Mouse (Mus musculus): ENCODE data around the gene Lrmp. TPM values are rescaled to one million over a fixed set of nuclear protein-coding genes. Genes with fewer than 3 reads are reported as not detected.

The Lrmp gene
- polyA plus RNA-seq, 1 experiment from 2014 or later, result 17.5 TPM

GRCm38 (mm10) chr6:145116098-145116672 lies 732 bp downstream of the Lrmp start:
- Histone ChIP-seq H3K4me3 (ENCODE audit: low read depth, low read length) (no peak overlapping the region), H3K9ac (ENCODE audit: low read depth, low read length) (peak overlapping the region; percentile 24; the same call in 1 of the 2 replicates), H3K36me3 (ENCODE audit: control insufficient read depth, insufficient read depth) (no peaks in the 10 kb centered on the region), H3K27me3 (ENCODE audit: control insufficient read depth, insufficient read depth, low read depth, low read length) (no peaks in the 10 kb centered on the region), H3K4me2 (ENCODE audit: low read depth, low read length) (peak overlapping the region; percentile 20; the same call in 1 of the 2 replicates), H3K9me3 (replicated peaks; ENCODE audit: control insufficient read depth, low read length) (no peaks in the 10 kb centered on the region), H3K27ac (ENCODE audit: low read length) (0 out of 2 replicates have a peak overlapping the region, but pooled peaks have one; percentile 46), H3K4me1 (ENCODE audit: control insufficient read depth, low read depth, low read length) (peaks cover 13% of the 10 kb centered on the region)
- 37% methylated on average over 4 of the region's 4 CpGs for WGBS (ENCODE audit: insufficient replicate concordance)
- ATAC-seq (ENCODE audit: low read depth), result peak; percentile 51; the same call in 1 of the 2 replicates

GRCm38 (mm10) chr6:145120086-145120485 lies 4.6 kb downstream of the Lrmp start:
- H3K4me1 ChIP-seq (ENCODE audit: control insufficient read depth, low read depth, low read length), result peaks cover 19% of the 10 kb centered on the region
- no peak overlapping the region for H3K27ac ChIP-seq (ENCODE audit: low read length)
- no peaks in the 10 kb centered on the region for H3K9me3 ChIP-seq (replicated peaks; ENCODE audit: control insufficient read depth, low read length)
- 53% methylated on average over 2 of the region's 2 CpGs for WGBS (ENCODE audit: insufficient replicate concordance)
- no peak overlapping the region for H3K9ac ChIP-seq (ENCODE audit: low read depth, low read length)
- H3K27me3 ChIP-seq (ENCODE audit: control insufficient read depth, insufficient read depth, low read depth, low read length), result no peaks in the 10 kb centered on the region
- ATAC-seq (ENCODE audit: low read depth), result no peak
- H3K36me3 ChIP-seq (ENCODE audit: control insufficient read depth, insufficient read depth), result no peaks in the 10 kb centered on the region
- no peak overlapping the region for H3K4me3 ChIP-seq (ENCODE audit: low read depth, low read length)
- no peak overlapping the region for H3K4me2 ChIP-seq (ENCODE audit: low read depth, low read length)

GRCm38 (mm10) chr6:145120787-145121589 lies 5.5 kb downstream of the Lrmp start:
- peak overlapping the region; percentile 76 for H3K27ac ChIP-seq (ENCODE audit: low read length)
- no peaks in the 10 kb centered on the region for H3K27me3 ChIP-seq (ENCODE audit: control insufficient read depth, insufficient read depth, low read depth, low read length)
- no peaks in the 10 kb centered on the region for H3K36me3 ChIP-seq (ENCODE audit: control insufficient read depth, insufficient read depth)
- 8% methylated on average over 18 of the region's 18 CpGs for WGBS (ENCODE audit: insufficient replicate concordance)
- peak overlapping the region; percentile 54 for H3K4me2 ChIP-seq (ENCODE audit: low read depth, low read length)
- peak overlapping the region; percentile 44 for H3K4me3 ChIP-seq (ENCODE audit: low read depth, low read length)
- peaks cover 25% of the 10 kb centered on the region for H3K4me1 ChIP-seq (ENCODE audit: control insufficient read depth, low read depth, low read length)
- peak; percentile 24; the same call in 1 of the 2 replicates for ATAC-seq (ENCODE audit: low read depth)
- H3K9ac ChIP-seq (ENCODE audit: low read depth, low read length), result peak overlapping the region; percentile 0; the same call in 1 of the 2 replicates
- no peaks in the 10 kb centered on the region for H3K9me3 ChIP-seq (replicated peaks; ENCODE audit: control insufficient read depth, low read length)

- Histone ChIP-seq H3K4me3 (ENCODE audit: low read depth, low read length) (peak overlapping the region; percentile 44), H3K4me1 (ENCODE audit: control insufficient read depth, low read depth, low read length) (peaks cover 18% of the 10 kb centered on the region), H3K27me3 (ENCODE audit: control insufficient read depth, insufficient read depth, low read depth, low read length) (no peaks in the 10 kb centered on the region), H3K36me3 (ENCODE audit: control insufficient read depth, insufficient read depth) (no peaks in the 10 kb centered on the region), H3K4me2 (ENCODE audit: low read depth, low read length) (peak overlapping the region; percentile 54), H3K9me3 (replicated peaks; ENCODE audit: control insufficient read depth, low read length) (no peaks in the 10 kb centered on the region), H3K27ac (ENCODE audit: low read length) (peak overlapping the region; percentile 76), H3K9ac (ENCODE audit: low read depth, low read length) (peak overlapping the region; percentile 15)
- 17% methylated on average over 21 of the region's 21 CpGs for WGBS (ENCODE audit: insufficient replicate concordance)
- peak; percentile 55 for ATAC-seq (ENCODE audit: low read depth)
Measured at GRCm38 (mm10) chr6:145121590-145122420, 6.4 kb downstream of the Lrmp start.

GRCm38 (mm10) chr6:145122423-145123059 lies 7.1 kb downstream of the Lrmp start:
- Histone ChIP-seq H3K9me3 (replicated peaks; ENCODE audit: control insufficient read depth, low read length) (0 out of 2 replicates have a peak, but pooled peaks cover 2% of the 10 kb centered on the region), H3K27me3 (ENCODE audit: control insufficient read depth, insufficient read depth, low read depth, low read length) (no peaks in the 10 kb centered on the region), H3K9ac (ENCODE audit: low read depth, low read length) (no peak overlapping the region), H3K4me3 (ENCODE audit: low read depth, low read length) (peak overlapping the region; percentile 44), H3K4me1 (ENCODE audit: control insufficient read depth, low read depth, low read length) (peaks cover 18% of the 10 kb centered on the region), H3K36me3 (ENCODE audit: control insufficient read depth, insufficient read depth) (peaks cover 2% of the 10 kb centered on the region; the same call in 1 of the 2 replicates), H3K4me2 (ENCODE audit: low read depth, low read length) (peak overlapping the region; percentile 54; the same call in 1 of the 2 replicates), H3K27ac (ENCODE audit: low read length) (peak overlapping the region; percentile 76)
- WGBS (ENCODE audit: insufficient replicate concordance), result 32% methylated on average over 8 of the region's 8 CpGs
- no peak for ATAC-seq (ENCODE audit: low read depth)

GRCm38 (mm10) chr6:145123136-145124060 lies 7.9 kb downstream of the Lrmp start:
- WGBS (ENCODE audit: insufficient replicate concordance), result 26% methylated on average over 11 of the region's 11 CpGs
- no peak overlapping the region for H3K27ac ChIP-seq (ENCODE audit: low read length)
- no peak overlapping the region for H3K9ac ChIP-seq (ENCODE audit: low read depth, low read length)
- H3K4me3 ChIP-seq (ENCODE audit: low read depth, low read length), result peak overlapping the region; percentile 44
- H3K4me1 ChIP-seq (ENCODE audit: control insufficient read depth, low read depth, low read length), result peaks cover 18% of the 10 kb centered on the region
- no peaks in the 10 kb centered on the region for H3K27me3 ChIP-seq (ENCODE audit: control insufficient read depth, insufficient read depth, low read depth, low read length)
- peaks cover 2% of the 10 kb centered on the region; the same call in 1 of the 2 replicates for H3K36me3 ChIP-seq (ENCODE audit: control insufficient read depth, insufficient read depth)
- H3K4me2 ChIP-seq (ENCODE audit: low read depth, low read length), result peak overlapping the region; percentile 54
- H3K9me3 ChIP-seq (replicated peaks; ENCODE audit: control insufficient read depth, low read length), result 0 out of 2 replicates have a peak, but pooled peaks cover 2% of the 10 kb centered on the region
- ATAC-seq (ENCODE audit: low read depth), result no peak

- Histone ChIP-seq H3K4me3 (ENCODE audit: low read depth, low read length) (no peak overlapping the region), H3K9ac (ENCODE audit: low read depth, low read length) (no peak overlapping the region), H3K9me3 (replicated peaks; ENCODE audit: control insufficient read depth, low read length) (0 out of 2 replicates have a peak, but pooled peaks cover 2% of the 10 kb centered on the region), H3K27ac (ENCODE audit: low read length) (no peak overlapping the region), H3K4me2 (ENCODE audit: low read depth, low read length) (no peak overlapping the region), H3K27me3 (ENCODE audit: control insufficient read depth, insufficient read depth, low read depth, low read length) (no peaks in the 10 kb centered on the region), H3K4me1 (ENCODE audit: control insufficient read depth, low read depth, low read length) (peaks cover 18% of the 10 kb centered on the region), H3K36me3 (ENCODE audit: control insufficient read depth, insufficient read depth) (peaks cover 2% of the 10 kb centered on the region; the same call in 1 of the 2 replicates)
- 0 out of 2 replicates have a peak, but pooled peaks have one; percentile 27 for ATAC-seq (ENCODE audit: low read depth)
- WGBS (ENCODE audit: insufficient replicate concordance), result 13% methylated on average over 1 of the region's 1 CpGs
Measured at GRCm38 (mm10) chr6:145124621-145125020, 9.2 kb downstream of the Lrmp start.

Data from liver, embryonic 16.5 days (tissue).